Mouse (Mus musculus) monocyte, adult 5-6 weeks (primary cell): ENCODE measurements around the gene Ppp1r3g. TPM values are rescaled to one million over a fixed set of nuclear protein-coding genes. Genes with fewer than 3 reads are reported as not detected.
A peak's percentile ranks its signal among the peaks of the same experiment; 100 is the strongest.

Experiments
- ATAC-seq: fragments of 153-309, 156-312 bp; replicated peaks from 2 replicates; pipeline ENCODE4 v1.8.0; 2017; ENCODE audit warnings: mild to moderate bottlenecking; ENCODE audit not compliant: low TSS enrichment, insufficient number of reproducible peaks, severe bottlenecking, poor library complexity, low FRiP score
- total RNA-seq: library from RNA; stranded (forward); fragments of 200-1000, 200-491, 200-594 nt; gene quantifications from 3 replicates; pipeline ENCODE4 v1.2.3, GENCODE M21; 2017

Ppp1r3g gene
- total RNA-seq, 1 experiment from 2014 or later = not detected

DNA sequence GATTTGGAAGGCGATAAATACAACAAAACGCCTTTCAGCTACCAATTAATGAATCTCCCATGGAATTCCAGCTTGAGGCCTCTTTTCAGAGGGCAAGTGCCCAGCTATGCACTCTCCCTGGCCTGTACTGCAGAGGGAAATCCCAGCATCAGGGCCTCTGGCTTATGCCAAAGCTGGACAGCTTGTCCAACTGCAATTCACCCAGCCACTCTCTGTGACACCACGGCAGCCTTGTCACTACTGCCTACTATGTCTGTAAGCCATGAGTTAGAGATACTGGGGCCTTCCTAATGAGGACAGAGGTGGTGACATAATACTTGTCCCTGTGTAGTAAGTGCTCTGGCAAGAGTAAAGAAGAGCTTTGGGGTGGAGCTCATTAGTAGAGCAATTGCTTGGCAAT lies 30.7 kb downstream of the Ppp1r3g start:
- ATAC-seq = no peak

GRCm38 (mm10) chr13:35991185-35991584 lies 32.5 kb downstream of the Ppp1r3g start:
- ATAC-seq = peak; percentile 43

DNA sequence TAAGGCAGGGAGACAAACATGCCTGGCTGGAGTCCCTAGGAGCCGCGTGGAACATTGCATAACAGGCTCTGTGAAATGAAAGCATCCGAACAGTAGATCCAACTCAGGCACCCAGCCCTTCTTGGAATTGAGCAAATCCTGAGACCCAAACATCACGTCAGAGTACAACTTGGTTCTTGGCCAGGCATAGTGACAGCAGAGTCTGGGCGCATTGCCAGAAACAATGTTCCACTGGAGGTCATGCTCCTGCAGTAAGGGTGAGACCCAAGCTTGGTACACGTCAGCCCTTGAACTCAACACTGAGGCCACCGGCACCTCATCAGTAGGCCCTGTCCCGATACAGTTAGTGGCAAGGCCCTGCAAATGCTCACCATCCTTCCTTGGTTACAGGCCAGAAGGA lies 35.4 kb downstream of the Ppp1r3g start:
- no peak for ATAC-seq

- no peak for ATAC-seq
Measured at GRCm38 (mm10) chr13:35995231-35995630, 36.6 kb downstream of the Ppp1r3g start.

- ATAC-seq = no peak
Measured at GRCm38 (mm10) chr13:35995696-35996426, 37.2 kb downstream of the Ppp1r3g start.

GRCm38 (mm10) chr13:35997606-35998005 lies 39.0 kb downstream of the Ppp1r3g start:
- no peak for ATAC-seq

GRCm38 (mm10) chr13:36000798-36001197 lies 42.2 kb downstream of the Ppp1r3g start:
- ATAC-seq = no peak

DNA sequence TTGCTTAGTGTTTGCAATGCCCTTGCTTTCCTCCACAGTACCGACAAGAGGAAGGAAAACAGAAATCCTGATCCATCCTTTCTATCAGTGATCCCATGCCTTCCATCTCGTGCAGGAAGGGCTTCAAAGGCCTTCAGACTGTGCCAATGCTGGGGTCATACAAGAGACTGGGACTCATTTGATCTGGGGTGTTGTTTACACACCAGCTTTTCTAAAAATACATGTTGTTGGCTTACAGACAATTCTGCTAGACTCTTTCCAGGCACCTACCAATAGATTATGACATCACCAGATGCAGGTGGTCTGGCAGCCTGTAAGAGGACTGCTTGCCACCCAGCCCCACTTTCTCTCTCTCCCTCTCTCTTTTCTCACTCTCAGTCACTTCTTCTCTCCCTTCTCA lies 51.3 kb downstream of the Ppp1r3g start:
- ATAC-seq = no peak

DNA sequence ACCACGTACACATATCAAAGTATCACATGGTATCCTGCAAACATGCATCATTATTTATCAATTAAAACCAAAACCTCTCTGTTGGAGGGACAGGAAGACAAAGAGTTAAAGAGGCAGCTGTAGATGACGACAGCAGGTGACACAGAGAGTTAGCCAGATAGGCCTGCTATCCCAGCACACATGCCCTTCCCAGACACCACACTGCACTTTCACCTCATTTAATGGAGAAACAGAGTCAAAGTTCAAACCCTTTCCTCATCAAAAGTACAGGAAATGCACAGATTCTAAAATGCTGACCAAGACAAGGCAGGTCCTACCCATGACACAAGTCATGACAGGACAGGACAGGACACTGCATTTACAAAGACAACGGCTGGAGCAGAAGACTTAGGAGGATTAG lies 57.0 kb downstream of the Ppp1r3g start:
- ATAC-seq = no peak

DNA sequence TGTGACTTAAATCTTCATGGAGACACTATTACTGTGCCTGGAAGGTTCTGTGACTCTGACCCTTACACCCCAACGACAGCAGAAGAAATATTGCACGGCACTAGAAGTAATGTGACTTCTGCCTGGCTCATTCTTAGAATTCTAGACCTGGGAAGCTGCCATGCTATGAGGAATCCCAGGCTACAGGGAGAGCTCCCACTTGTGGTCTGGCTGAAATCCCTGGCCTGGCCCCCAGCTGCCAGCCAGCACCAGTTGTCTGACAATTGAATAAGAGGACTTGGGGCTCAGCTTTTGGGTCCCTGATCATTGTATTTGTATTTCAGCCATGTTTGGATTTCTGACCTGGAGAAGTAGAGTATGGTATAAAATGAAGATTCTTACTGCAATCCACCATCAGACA lies 59.4 kb downstream of the Ppp1r3g start:
- no peak for ATAC-seq

DNA sequence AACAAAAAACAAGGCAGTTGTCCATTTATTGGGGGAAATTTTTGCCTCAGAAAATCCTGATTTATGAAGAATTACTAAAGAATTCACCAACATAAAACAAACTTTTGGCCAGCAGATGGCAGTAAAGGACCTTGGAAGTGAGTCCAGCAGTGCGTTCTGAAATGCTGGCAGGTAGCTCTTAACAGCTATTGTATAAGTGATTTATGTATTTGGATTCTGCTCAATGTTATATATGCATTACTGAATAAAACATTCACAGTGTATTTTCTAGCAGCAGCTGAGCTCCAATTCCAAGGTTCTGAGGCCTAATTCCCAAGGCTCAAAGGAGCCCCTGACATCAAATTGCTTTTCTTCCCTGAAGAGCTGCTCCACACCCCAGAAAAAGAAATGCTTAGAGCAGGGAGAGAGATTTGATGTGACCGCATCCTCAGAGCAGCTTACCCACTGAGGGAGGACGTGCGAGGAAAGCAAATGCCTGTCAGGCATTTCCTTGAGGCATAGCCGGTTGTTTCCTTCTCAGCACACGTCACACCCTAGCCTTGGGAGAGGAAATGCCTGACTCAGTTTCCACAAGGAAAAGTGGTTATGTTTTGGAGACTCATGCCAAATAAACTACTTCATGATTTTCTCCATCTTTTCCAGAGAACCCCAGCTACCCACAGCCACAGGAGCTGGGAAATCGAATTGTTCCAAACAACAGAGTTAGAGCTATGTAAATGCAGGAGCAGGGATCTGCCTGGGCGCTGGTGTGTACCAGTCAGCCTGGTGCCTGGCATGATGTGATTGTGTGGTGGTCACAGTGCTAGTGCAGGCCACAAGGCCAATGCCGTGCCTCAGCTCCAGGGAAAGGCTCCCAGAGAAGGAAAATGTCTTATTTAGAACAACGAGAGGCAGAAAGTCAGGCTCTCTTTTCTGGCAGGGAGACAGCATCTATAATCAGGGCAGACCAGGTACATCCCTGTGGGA lies 61.0 kb downstream of the Ppp1r3g start:
- ATAC-seq = no peak

Other genes starting within 250 kb of the Ppp1r3g start
- gene Rpp40, start 52.5 kb upstream of the Ppp1r3g start, total RNA-seq = 4.1 to 7.3 TPM (median 5.0 TPM) in 3 replicates
- 14.6 to 44.5 TPM (median 25.7 TPM) in 3 replicates for gene Fars2, start 158.6 kb downstream of the Ppp1r3g start, total RNA-seq
- 3.8 to 6.6 TPM (median 4.9 TPM) in 3 replicates for gene Lyrm4, start 158.7 kb downstream of the Ppp1r3g start, total RNA-seq